Mouse (Mus musculus): Measurements from ENCODE around the gene Rara. TPM values are rescaled to one million over a fixed set of nuclear protein-coding genes. Genes with fewer than 3 reads are reported as not detected.

The Rara gene
- polyA plus RNA-seq, 1 experiment from 2014 or later = 9.1 TPM

DNA sequence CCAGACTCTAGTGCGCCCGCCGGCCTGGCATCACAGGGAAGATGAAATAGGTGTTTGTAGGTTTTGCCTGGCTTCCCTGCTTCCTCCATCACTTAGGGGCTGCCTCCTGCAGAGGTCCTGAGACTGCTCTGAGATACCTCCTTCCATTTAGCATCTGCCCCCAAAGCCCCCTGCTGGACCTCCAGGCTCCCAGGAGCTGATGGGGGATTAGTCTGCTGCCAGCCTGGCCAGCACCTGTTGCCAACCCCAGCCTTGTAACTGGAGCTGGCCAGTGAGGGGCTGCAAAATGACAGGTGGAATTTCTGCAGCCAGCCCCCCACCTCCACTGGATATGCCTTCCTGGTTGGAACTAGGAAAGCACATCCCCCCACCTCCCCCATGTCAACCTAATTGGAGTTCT is 13.2 kb downstream of the Rara start:
- no peak for ATAC-seq
- Histone ChIP-seq H3K4me3 (replicated peaks) (peak overlapping the region; percentile 56), H3K4me2 (replicated peaks) (peak overlapping the region; percentile 92), H3K36me3 (no peaks in the 10 kb centered on the region), H3K9me3 (no peaks in the 10 kb centered on the region), H3K9ac (replicated peaks) (peak overlapping the region; percentile 71), H3K27me3 (peaks cover 22% of the 10 kb centered on the region), H3K4me1 (replicated peaks) (peaks cover 95% of the 10 kb centered on the region), H3K27ac (peak overlapping the region; percentile 47; the same call in 1 of the 2 replicates)
- WGBS = 32% methylated on average over 3 of the region's 3 CpGs

DNA sequence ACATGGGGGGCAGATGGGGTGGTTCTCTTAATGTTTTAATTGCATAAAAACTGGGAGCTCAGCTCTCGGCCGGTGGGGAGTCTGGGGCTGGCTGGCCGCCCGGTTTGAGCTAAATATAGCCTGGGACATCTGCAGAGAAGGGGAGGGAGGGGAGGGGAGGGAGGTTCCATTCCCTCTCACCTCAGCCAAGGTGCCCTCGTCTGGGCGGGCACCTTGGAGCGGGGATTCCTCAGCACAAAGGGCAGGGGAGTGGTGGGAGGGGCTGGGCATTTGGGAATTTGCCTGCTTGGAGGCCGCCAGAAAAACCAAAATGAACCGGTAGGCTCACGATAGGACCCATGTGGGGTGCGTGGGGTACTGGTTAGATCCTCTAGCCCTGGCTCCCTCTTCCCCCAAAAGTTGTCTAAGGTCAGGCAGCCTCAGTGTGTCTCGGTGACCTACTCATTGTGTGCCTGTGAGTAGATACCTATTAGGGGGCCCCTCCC is 13.8 kb downstream of the Rara start:
- 4% methylated on average over 12 of the region's 12 CpGs for WGBS
- no peak; the same call in 1 of the 2 replicates for ATAC-seq
- Histone ChIP-seq H3K4me1 (replicated peaks) (peaks cover 92% of the 10 kb centered on the region), H3K27ac (peak overlapping the region; percentile 88), H3K4me3 (replicated peaks) (peak overlapping the region; percentile 56), H3K4me2 (replicated peaks) (peak overlapping the region; percentile 92), H3K36me3 (no peaks in the 10 kb centered on the region), H3K9ac (replicated peaks) (peak overlapping the region; percentile 71), H3K9me3 (no peaks in the 10 kb centered on the region), H3K27me3 (peaks cover 16% of the 10 kb centered on the region)

DNA sequence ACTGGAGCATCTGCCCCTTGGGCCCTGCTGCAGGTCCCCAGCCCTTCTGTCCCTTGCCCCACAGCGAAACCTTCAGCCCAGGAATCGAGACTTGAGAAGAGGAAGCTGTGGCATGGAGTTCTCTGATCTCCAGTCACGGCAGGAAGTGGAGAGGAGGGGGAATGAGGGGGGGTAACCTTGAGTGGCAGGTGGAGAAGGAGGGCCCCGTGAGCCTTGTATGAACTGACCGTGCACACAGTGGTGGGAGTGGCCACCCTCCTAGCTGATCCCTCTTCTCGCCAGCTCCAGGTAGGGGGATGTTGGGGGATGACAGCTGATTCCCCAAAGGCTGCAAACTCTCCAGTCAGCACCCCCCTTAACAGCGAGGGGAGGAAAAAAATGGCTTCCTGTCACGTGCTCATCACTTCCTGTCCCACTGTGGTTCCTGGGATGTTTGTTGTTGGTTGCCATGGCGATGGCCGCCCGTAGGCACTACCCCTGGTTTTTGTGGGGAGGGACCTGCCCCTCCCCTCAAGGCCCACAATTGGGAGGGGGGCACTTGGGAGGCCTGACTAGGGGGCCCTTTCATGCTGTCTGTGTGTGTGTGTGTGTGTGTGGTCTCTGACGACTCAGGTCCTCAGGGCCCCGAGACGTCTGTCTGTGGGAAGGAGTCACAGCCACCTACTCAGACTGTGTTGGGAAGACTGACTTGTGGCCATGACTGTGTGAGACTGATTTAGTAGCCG is 14.4 kb downstream of the Rara start:
- peak overlapping the region; percentile 56 for H3K4me3 ChIP-seq (replicated peaks)
- H3K27ac ChIP-seq = peak overlapping the region; percentile 88
- peaks cover 12% of the 10 kb centered on the region for H3K27me3 ChIP-seq
- ATAC-seq = peak; percentile 55
- H3K9ac ChIP-seq (replicated peaks) = peak overlapping the region; percentile 71
- H3K9me3 ChIP-seq = no peaks in the 10 kb centered on the region
- peaks cover 86% of the 10 kb centered on the region for H3K4me1 ChIP-seq (replicated peaks)
- WGBS = 2% methylated on average over 15 of the region's 15 CpGs
- no peaks in the 10 kb centered on the region for H3K36me3 ChIP-seq
- H3K4me2 ChIP-seq (replicated peaks) = peak overlapping the region; percentile 92

DNA sequence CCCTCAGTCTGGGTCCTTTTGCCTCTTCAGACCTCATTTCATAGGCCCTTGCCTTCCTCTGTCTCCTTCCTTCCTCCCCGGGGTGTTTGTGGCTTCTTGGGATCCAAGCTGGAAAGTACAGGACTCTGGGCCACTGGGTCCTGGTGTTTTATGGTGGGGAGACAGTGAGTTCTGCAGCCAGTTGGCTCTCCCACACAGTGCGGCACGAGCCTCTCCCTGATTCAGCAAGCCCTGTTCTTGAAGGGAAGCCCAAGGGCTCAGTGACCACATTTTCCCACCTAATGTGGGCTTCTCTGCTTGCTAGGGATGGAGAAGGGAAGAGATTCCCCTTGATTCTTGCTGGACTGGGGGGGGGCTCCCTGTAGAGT is 14.9 kb downstream of the Rara start:
- no peaks in the 10 kb centered on the region for H3K9me3 ChIP-seq
- peak overlapping the region; percentile 56 for H3K4me3 ChIP-seq (replicated peaks)
- peak; percentile 12 for ATAC-seq
- H3K9ac ChIP-seq (replicated peaks) = peak overlapping the region; percentile 71
- H3K4me1 ChIP-seq (replicated peaks) = peaks cover 84% of the 10 kb centered on the region
- H3K27me3 ChIP-seq = peaks cover 12% of the 10 kb centered on the region
- H3K4me2 ChIP-seq (replicated peaks) = peak overlapping the region; percentile 92
- 69% methylated on average over 3 of the region's 3 CpGs for WGBS
- peak overlapping the region; percentile 88 for H3K27ac ChIP-seq
- no peaks in the 10 kb centered on the region for H3K36me3 ChIP-seq

DNA sequence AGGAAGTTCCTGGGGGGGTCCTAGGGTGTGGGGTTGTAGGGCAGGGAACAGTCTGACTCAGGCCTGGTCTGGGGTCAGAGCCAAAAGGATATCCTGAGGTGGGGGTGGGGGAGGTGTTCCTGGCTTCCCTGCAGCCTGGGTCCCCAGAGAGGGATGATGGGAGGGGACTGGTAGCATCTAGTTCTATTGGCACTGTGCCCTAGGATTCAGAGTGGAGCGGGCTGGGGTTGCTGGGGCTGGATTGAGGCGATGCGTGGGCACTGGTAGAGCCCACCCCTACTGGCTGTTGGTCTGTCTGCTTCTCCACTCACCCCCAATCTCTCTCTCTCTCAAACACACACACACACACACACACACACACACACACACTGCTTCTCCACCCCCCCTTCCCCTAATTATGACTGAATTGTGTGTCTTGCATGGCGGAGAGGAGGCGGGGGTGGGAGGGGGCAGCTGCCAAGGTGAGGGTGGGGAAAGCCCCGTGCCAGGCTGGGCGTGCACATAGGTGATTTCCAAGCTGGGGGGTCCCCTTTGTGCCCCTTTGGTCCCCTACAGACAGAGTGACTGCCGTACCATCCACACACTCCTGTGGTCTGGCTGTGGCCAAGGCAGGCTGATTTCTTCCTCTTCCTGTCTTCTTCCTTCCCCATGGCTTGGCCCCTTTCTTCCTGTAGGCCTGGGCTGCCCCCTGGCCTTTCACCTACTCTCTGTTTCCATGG is 15.5 kb downstream of the Rara start:
- Histone ChIP-seq H3K9ac (replicated peaks) (peak overlapping the region; percentile 71), H3K4me1 (replicated peaks) (peaks cover 78% of the 10 kb centered on the region)

DNA sequence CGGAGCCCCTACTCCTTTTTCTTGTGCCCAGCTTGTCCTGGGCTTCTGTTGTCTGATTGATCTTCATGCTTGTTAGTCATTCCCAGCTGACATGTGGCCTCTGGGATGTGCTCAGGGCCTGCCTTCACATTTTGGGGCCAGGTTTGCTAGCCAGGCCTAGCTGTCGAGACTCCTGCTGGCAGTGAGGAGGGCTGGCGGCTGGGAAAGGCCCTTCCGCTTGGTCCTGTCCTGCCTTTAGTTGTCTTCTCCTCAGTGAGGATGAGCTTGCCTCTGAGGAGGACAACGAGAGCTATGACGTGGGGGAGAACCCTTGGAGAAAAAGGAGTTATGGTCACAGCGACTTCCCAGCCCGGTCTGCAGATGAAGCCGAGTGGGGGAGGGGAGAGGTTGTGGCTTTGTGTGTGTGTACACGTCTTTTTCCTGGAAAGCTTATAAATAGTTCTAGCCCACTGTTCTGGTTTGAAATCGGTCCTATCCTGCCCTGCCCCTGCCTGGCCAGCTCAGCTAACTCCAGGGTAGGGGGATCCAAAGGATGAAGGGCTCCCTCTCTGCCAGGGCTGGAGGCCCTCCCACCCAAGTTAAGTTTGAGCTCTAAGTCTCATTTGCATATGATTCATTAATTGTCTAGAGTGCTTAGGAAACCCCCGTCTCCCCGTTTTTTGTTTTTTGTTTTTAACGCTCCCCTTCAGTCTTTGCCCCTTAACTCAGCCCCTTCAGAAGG is 16.3 kb downstream of the Rara start:
- WGBS = 30% methylated on average over 14 of the region's 14 CpGs
- Histone ChIP-seq H3K9ac (replicated peaks) (peak overlapping the region; percentile 36; the same call in 1 of the 2 replicates), H3K27me3 (peaks cover 8% of the 10 kb centered on the region), H3K4me3 (replicated peaks) (no peak overlapping the region), H3K36me3 (no peaks in the 10 kb centered on the region), H3K9me3 (no peaks in the 10 kb centered on the region), H3K4me1 (replicated peaks) (peaks cover 70% of the 10 kb centered on the region), H3K4me2 (replicated peaks) (0 out of 2 replicates have a peak overlapping the region, but pooled peaks have one; percentile 92), H3K27ac (peak overlapping the region; percentile 88)
- no peak for ATAC-seq

More for the DNA sequence above, 15.5 kb downstream of the Rara start:
- H3K36me3 ChIP-seq = no peaks in the 10 kb centered on the region
- no peak overlapping the region for H3K4me3 ChIP-seq (replicated peaks)
- peak overlapping the region; percentile 92 for H3K4me2 ChIP-seq (replicated peaks)
- H3K9me3 ChIP-seq = no peaks in the 10 kb centered on the region
- peaks cover 12% of the 10 kb centered on the region for H3K27me3 ChIP-seq
- H3K27ac ChIP-seq = peak overlapping the region; percentile 88
- peak; percentile 15; the same call in 1 of the 2 replicates for ATAC-seq
- WGBS = 73% methylated on average over 8 of the region's 8 CpGs

DNA sequence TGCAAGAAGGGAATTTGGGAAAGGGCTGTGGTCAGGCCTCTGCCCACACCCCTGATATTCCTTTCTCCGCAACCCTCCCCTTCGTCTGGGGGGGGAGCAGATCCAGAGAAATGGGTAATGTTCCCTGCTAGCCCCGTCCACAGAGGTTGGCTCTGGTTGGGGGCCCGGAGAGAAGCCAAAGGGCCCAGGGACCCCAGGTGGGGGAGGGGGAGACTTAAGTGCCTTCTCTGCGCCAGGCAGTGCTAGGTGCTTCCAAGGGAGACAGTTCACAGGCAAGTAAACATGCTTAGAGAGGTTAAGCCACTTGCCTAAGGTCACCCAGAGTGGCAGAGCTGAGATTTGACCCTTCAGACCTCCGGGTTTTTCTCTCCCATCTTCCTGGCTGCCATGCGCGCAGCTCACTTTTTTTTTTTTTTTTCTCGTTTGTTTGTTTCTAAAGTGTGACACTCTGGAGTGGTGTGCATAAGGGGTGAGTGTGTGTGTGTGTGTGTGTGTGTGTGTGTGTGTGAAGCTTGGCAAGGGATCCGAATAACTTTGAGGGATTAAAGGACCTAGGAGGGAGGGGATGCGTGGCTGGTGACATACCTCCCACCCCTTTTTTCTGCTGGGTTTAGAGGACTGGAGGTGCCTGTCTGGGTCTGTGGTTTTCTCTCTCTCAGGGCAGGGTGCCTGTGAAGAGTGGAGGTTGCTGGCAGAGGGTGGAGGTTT is 17.4 kb downstream of the Rara start:
- no peak overlapping the region for H3K4me3 ChIP-seq (replicated peaks)
- H3K27ac ChIP-seq = no peak overlapping the region
- H3K4me1 ChIP-seq (replicated peaks) = peaks cover 67% of the 10 kb centered on the region
- no peaks in the 10 kb centered on the region for H3K9me3 ChIP-seq
- no peak for ATAC-seq
- 29% methylated on average over 11 of the region's 11 CpGs for WGBS
- H3K4me2 ChIP-seq (replicated peaks) = no peak overlapping the region
- H3K9ac ChIP-seq (replicated peaks) = no peak overlapping the region
- H3K27me3 ChIP-seq = no peaks in the 10 kb centered on the region
- no peaks in the 10 kb centered on the region for H3K36me3 ChIP-seq

DNA sequence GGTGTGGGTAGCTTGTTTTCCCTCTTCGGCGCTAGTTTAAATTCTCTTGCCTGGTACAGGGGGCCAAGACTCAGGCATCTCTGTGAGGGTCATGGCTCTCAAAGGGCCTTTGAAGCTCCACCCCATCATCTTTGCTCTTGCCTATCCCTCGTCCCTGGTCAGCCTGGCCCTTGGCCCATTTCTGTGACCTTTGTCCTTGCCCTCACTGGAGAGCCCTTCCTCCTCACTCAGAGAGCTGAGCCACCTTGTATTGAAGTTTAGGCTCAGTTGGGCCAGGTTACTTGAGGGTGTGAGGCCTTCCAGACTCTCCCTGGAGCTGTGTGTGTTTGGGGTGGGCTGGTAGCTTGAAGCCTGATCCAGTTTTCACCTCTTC is 18.0 kb downstream of the Rara start:
- no peaks in the 10 kb centered on the region for H3K36me3 ChIP-seq
- ATAC-seq = no peak
- WGBS = 39% methylated on average over 3 of the region's 3 CpGs
- peaks cover 63% of the 10 kb centered on the region for H3K4me1 ChIP-seq (replicated peaks)
- no peak overlapping the region for H3K4me3 ChIP-seq (replicated peaks)
- H3K9ac ChIP-seq (replicated peaks) = no peak overlapping the region
- H3K9me3 ChIP-seq = no peaks in the 10 kb centered on the region
- no peaks in the 10 kb centered on the region for H3K27me3 ChIP-seq
- no peak overlapping the region for H3K4me2 ChIP-seq (replicated peaks)
- no peak overlapping the region for H3K27ac ChIP-seq

DNA sequence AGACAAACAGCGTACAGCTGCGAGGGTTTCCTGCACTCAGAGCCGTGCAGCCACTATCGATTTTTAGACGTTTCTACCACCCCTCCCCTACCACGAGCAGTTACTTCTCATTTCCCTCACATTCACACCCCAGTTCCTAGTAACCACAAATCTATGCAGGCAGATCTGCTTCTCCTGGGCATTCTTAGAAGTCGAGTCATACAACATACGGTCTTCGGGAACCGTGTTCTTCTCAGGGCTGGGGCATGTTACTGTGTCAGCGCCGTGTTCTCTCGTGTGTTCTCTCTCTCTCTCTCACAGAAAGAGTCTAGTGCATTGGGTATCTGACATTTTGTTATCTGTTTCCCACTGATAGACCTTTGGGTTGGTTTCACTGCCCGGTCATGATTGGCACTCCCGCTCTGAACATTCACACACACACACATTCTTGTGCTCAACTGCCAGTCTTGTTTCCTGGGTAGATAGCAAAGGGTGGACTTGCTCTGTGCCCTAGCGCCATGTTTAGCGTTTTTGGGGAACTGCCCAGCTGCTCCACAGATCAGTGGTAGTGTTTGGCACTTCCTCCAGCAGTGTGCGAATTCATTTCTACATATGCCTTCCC is 20.5 kb downstream of the Rara start:
- 0 out of 2 replicates have a peak, but pooled peaks cover 4% of the 10 kb centered on the region for H3K27me3 ChIP-seq
- 90% methylated on average over 18 of the region's 18 CpGs for WGBS
- H3K4me2 ChIP-seq (replicated peaks) = no peak overlapping the region
- no peak overlapping the region for H3K4me3 ChIP-seq (replicated peaks)
- no peak overlapping the region for H3K27ac ChIP-seq
- H3K9ac ChIP-seq (replicated peaks) = no peak overlapping the region
- no peaks in the 10 kb centered on the region for H3K36me3 ChIP-seq
- no peaks in the 10 kb centered on the region for H3K9me3 ChIP-seq
- ATAC-seq = no peak
- H3K4me1 ChIP-seq (replicated peaks) = peaks cover 48% of the 10 kb centered on the region

DNA sequence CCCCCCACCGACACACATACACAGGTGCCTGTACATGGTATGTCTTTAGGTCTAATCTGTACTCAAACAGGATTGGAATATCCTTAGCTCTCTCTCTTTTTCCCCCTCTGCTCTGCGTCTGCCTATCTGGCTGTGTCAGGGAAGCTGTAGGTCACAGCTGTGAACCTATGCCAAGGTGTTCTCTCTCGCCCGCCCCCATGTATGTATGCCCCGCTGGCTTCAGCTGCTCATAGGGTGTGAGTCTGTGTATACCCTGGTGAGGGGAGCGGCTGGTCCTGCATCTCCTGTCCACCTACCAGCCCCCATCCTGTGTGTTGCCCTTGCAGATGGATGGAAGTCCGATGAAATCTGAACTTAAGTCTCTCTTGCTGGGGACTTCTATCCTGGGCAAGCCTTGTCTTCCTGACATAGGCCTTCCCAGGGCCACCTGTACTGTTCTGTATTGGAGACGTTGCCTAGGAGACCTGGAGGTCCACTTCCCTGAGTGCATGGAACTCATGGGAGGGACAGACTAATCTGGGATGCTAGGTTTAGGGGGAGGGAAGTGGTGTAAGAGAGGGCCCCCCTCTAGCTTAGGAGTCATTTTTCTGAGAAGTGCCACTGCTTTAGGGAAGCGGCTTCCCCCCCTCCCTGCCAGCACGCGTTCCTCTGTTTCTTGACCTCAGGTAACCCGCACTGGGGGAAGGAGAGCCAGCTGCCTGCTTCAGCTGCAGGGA is 21.8 kb downstream of the Rara start:
- ATAC-seq = no peak
- Histone ChIP-seq H3K9me3 (no peaks in the 10 kb centered on the region), H3K4me2 (replicated peaks) (no peak overlapping the region), H3K9ac (replicated peaks) (no peak overlapping the region), H3K27ac (no peak overlapping the region), H3K4me1 (replicated peaks) (peaks cover 46% of the 10 kb centered on the region), H3K4me3 (replicated peaks) (no peak overlapping the region), H3K36me3 (no peaks in the 10 kb centered on the region), H3K27me3 (0 out of 2 replicates have a peak, but pooled peaks cover 4% of the 10 kb centered on the region)
- whole genome bisulfite sequencing = 68% methylated on average over 12 of the region's 12 CpGs

All from midbrain, embryonic 13.5 days (tissue).